Mouse (Mus musculus) adrenal gland, postnatal 25 days (tissue): ENCODE data around the gene Evl. TPM values are rescaled to one million over a fixed set of nuclear protein-coding genes. Genes with fewer than 3 reads are reported as not detected.
"Not testable (repeated sequence)": the region's sequence is repeated elsewhere in the genome, so short reads cannot be mapped to it uniquely, and the experiment has no call there.

Source experiments
- DNase-seq: peaks from one replicate; pipeline ENCODE4 v3.0.0; 2021; ENCODE audit warnings: mixed read lengths
- microRNA-seq, 2 experiments: library from miRNA; unstranded; fragments of <30 nt; microRNA quantifications; one replicate each; pipeline ENCODE4 v1.2.0; 2021
- total RNA-seq: library from RNA; stranded (reverse); gene quantifications from 2 replicates; pipeline ENCODE4 v1.2.3, GENCODE M21; 2021

Gene Evl
- total RNA-seq, 1 experiment from 2014 or later = 49.6 TPM

- no peak for DNase-seq
Measured at GRCm38 (mm10) chr12:108699576-108699975, 145.1 kb downstream of the Evl start.

- DNase-seq = no peak
Measured at GRCm38 (mm10) chr12:108700037-108700436, 145.5 kb downstream of the Evl start.

GRCm38 (mm10) chr12:108701221-108701620 lies 146.7 kb downstream of the Evl start:
- DNase-seq = no peak

- DNase-seq = no peak
Measured at GRCm38 (mm10) chr12:108702185-108702584, 147.7 kb downstream of the Evl start, which contains the start of gene Degs2. Gene Degs2, minus strand, starts transcription at chr12:108702315.

- no peak for DNase-seq
Measured at GRCm38 (mm10) chr12:108705486-108705885, 151.0 kb downstream of the Evl start.

- no peak for DNase-seq
Measured at GRCm38 (mm10) chr12:108706129-108706528, 151.6 kb downstream of the Evl start.

- no peak for DNase-seq
Measured at GRCm38 (mm10) chr12:108709386-108709785, 154.9 kb downstream of the Evl start.

GRCm38 (mm10) chr12:108709964-108710765 lies 155.6 kb downstream of the Evl start:
- no peak for DNase-seq

GRCm38 (mm10) chr12:108710861-108711615 lies 156.5 kb downstream of the Evl start:
- DNase-seq = no peak

GRCm38 (mm10) chr12:108712481-108712880 lies 158.0 kb downstream of the Evl start:
- DNase-seq = no peak

GRCm38 (mm10) chr12:108713972-108714371 lies 159.5 kb downstream of the Evl start:
- not testable (repeated sequence) for DNase-seq

GRCm38 (mm10) chr12:108715854-108716253 lies 161.3 kb downstream of the Evl start:
- no peak for DNase-seq

GRCm38 (mm10) chr12:108718485-108718884 lies 164.0 kb downstream of the Evl start:
- no peak for DNase-seq

- no peak for DNase-seq
Measured at GRCm38 (mm10) chr12:108722464-108722863, 167.9 kb downstream of the Evl start.

- DNase-seq = no peak
Measured at GRCm38 (mm10) chr12:108723841-108724240, 169.3 kb downstream of the Evl start.

- DNase-seq = no peak
Measured at GRCm38 (mm10) chr12:108734386-108734785, 179.9 kb downstream of the Evl start.

GRCm38 (mm10) chr12:108737838-108738237 lies 183.3 kb downstream of the Evl start:
- DNase-seq = no peak

Small RNA genes lying within 50 kb of the gene (microRNA-seq; reads per million reads assigned to microRNA genes)
- 0 reads per million in 2 experiments for gene Gm23872
- gene Mir342 = 938 to 989 reads per million in 2 experiments

Other genes starting within 250 kb of the Evl start
- gene Hhipl1, start 248.4 kb upstream of the Evl start, total RNA-seq = 0.48 and 0.67 TPM in 2 replicates
- gene Cyp46a1, start 220.3 kb upstream of the Evl start, total RNA-seq = 2.0 and 3.1 TPM in 2 replicates
- 15.5 and 20.6 TPM in 2 replicates for gene Eml1, start 183.8 kb upstream of the Evl start, total RNA-seq
- not detected in 2 replicates for gene Degs2, start 147.6 kb downstream of the Evl start, total RNA-seq
- gene Yy1, start 238.3 kb downstream of the Evl start, total RNA-seq = 77.9 and 100 TPM in 2 replicates